Mouse (Mus musculus): Measurements from ENCODE around the gene Rexo2. TPM values are rescaled to one million over a fixed set of nuclear protein-coding genes. Genes with fewer than 3 reads are reported as not detected.
A peak's percentile ranks its signal among the peaks of the same experiment; 100 is the strongest.
"Not testable (repeated sequence)": the region's sequence is repeated elsewhere in the genome, so short reads cannot be mapped to it uniquely, and the experiment has no call there.

The Rexo2 gene
- 87.6 and 96.1 TPM in 2 replicates for polyA plus RNA-seq (2014; fragmentation: Nextera tagmentation; extraction: Ambion mirVana)

DNA sequence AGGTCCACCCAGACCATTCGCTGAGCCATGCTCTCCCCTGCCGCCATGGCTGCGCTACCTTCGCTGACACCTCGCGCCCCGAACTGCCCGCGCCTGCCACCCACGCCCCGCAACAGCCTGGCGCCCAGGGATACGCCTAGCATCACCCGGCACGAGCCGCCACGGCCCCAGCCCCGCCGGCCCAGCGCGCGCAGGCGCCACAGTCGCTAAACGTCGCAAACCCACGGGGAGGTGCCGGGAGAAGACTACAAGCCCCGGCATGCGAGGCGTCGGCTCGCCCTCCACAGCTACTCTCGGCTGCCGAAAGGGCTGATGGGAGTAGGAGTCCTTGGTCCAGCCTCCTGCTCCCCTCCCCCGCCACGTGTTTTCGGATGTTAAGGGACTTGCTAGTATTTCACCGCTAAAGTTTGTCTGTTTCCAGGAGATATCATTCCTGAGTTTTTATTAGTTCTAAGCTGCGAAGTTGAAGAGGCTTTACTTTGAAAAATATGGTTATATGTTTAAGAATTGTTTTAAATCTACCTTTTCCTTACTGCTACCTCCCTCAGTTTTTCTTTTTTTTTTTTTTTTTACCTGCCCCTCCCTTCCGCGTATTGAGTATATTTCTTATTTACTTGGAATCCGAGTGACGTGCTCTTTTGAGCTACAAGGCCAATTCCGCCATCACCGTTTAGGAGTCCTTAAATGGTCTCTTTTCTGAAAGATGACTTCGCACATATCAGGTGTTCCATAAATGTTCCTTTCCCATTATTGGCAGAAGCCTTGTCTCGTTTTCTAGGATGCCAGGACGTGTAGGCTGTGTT lies at the start of gene Rexo2:
TSS of gene Rexo2 (minus strand) at position 213 of the 803 bp plus-strand sequence.
- DNase-seq (ENCODE audit: low spot score) (peak; percentile 98), ATAC-seq (peak; percentile 100)
- H3K9ac ChIP-seq (ENCODE audit: low read length) = peak within 1 kb of the TSS; percentile 78
- no peak within 1 kb of the TSS for H3K27ac ChIP-seq (ENCODE audit: low read depth, low read length)
- H3K4me3 ChIP-seq (ENCODE audit: low read depth, low read length) = peak within 1 kb of the TSS; percentile 78
- H3K27me3 ChIP-seq (replicated peaks; ENCODE audit: control insufficient read depth, insufficient read depth, low read length) = no peaks in the 10 kb centered on the region
- H3K4me2 ChIP-seq (ENCODE audit: low read length) = peak within 1 kb of the TSS; percentile 88
- H3K9me3 ChIP-seq (replicated peaks; ENCODE audit: control insufficient read depth, low read length) = no peaks in the 10 kb centered on the region
- 2% methylated on average over 49 of the region's 49 CpGs for WGBS
- H3K36me3 ChIP-seq (ENCODE audit: control insufficient read depth, insufficient read depth, low read length) = peaks cover 4% of the 10 kb centered on the region; the same call in 1 of the 2 replicates
- peaks cover 3% of the 10 kb centered on the region; the same call in 1 of the 2 replicates for H3K4me1 ChIP-seq (ENCODE audit: control insufficient read depth, insufficient read depth, low read length)

DNA sequence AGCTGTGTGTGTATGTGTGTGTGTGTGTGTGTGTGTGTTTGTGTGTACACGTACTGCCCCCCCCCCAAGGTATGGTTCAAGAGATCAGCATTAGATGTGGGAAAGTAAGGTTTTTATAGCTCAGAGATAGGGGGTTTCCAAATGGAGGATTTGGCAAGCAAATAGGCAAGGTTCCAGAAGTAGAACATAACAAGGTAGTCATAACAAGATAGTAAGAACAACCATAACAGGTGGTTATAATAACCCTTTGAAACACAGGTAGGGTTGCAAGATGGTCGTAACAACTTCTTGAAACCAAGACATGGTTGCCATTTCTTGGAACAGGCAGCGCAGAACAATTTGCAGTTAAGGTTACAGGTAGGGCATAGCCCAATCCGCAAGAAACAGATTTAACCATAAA lies 46.1 kb upstream of the Rexo2 start:
- ATAC-seq (no peak), DNase-seq (ENCODE audit: low spot score) (no peak)
- no peaks in the 10 kb centered on the region for H3K36me3 ChIP-seq (ENCODE audit: control insufficient read depth, insufficient read depth, low read length)
- no peaks in the 10 kb centered on the region for H3K9me3 ChIP-seq (replicated peaks; ENCODE audit: control insufficient read depth, low read length)
- no peak overlapping the region for H3K4me2 ChIP-seq (ENCODE audit: low read length)
- H3K9ac ChIP-seq (ENCODE audit: low read length) = no peak overlapping the region
- 93% methylated on average over 4 of the region's 4 CpGs for WGBS
- no peaks in the 10 kb centered on the region for H3K27me3 ChIP-seq (replicated peaks; ENCODE audit: control insufficient read depth, insufficient read depth, low read length)
- H3K27ac ChIP-seq (ENCODE audit: low read depth, low read length) = no peak overlapping the region
- no peaks in the 10 kb centered on the region for H3K4me1 ChIP-seq (ENCODE audit: control insufficient read depth, insufficient read depth, low read length)
- no peak overlapping the region for H3K4me3 ChIP-seq (ENCODE audit: low read depth, low read length)

DNA sequence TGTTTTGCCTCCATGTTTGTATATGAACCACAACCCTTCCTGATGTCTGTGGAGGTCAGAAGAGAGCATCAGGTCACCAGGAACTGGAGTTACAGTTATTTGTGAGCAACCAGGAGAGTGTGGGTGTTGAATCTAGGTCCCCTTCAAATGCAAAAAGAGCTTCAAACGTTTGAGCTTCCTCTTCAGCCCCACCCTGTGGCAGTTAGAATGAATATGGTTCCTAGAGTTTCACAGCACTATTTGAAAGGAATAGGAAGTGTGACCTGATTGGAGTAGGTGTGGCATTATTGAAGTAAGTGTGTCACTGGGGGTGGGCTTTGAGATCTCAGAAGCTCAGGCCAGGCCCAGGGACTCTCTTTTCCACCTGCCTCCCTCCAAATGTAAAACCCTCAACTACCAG lies 45.1 kb upstream of the Rexo2 start:
- no peak for DNase-seq (ENCODE audit: low spot score)

DNA sequence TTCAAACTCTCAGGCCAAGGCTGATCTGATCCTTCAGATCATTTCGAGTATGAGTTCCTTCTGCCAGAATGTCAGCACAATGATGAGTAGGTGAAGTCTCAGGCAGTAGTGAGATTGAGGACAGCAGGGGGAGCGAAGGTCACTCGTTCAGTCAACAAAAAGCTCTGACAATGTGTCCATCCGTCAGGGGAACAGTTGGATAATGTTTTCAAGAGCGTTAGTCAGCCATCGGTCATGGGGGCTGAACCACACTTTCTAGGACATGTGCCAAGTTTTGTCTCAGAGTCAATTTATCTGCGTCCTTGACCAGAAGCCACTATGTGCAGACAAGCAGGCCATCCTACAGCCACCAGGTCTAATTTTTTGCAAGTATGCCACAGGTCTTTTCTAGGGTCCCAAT lies 40.0 kb upstream of the Rexo2 start:
- not testable (repeated sequence) for H3K4me1 ChIP-seq (ENCODE audit: control insufficient read depth, insufficient read depth, low read length); H3K4me2 ChIP-seq (ENCODE audit: low read length); H3K9ac ChIP-seq (ENCODE audit: low read length); DNase-seq (ENCODE audit: low spot score); H3K36me3 ChIP-seq (ENCODE audit: control insufficient read depth, insufficient read depth, low read length); H3K9me3 ChIP-seq (replicated peaks; ENCODE audit: control insufficient read depth, low read length); H3K4me3 ChIP-seq (ENCODE audit: low read depth, low read length); ATAC-seq; H3K27ac ChIP-seq (ENCODE audit: low read depth, low read length); H3K27me3 ChIP-seq (replicated peaks; ENCODE audit: control insufficient read depth, insufficient read depth, low read length)
- no CpG with 5 or more reads among the region's 7 CpGs for WGBS

More for the DNA sequence above, 45.1 kb upstream of the Rexo2 start:
- ATAC-seq = no peak
- Histone ChIP-seq H3K27me3 (replicated peaks; ENCODE audit: control insufficient read depth, insufficient read depth, low read length) (no peaks in the 10 kb centered on the region), H3K4me3 (ENCODE audit: low read depth, low read length) (no peak overlapping the region), H3K36me3 (ENCODE audit: control insufficient read depth, insufficient read depth, low read length) (no peaks in the 10 kb centered on the region), H3K4me1 (ENCODE audit: control insufficient read depth, insufficient read depth, low read length) (no peaks in the 10 kb centered on the region), H3K27ac (ENCODE audit: low read depth, low read length) (no peak overlapping the region), H3K9me3 (replicated peaks; ENCODE audit: control insufficient read depth, low read length) (no peaks in the 10 kb centered on the region), H3K9ac (ENCODE audit: low read length) (no peak overlapping the region), H3K4me2 (ENCODE audit: low read length) (no peak overlapping the region)
- WGBS = 22% methylated on average over 1 of the region's 1 CpGs

DNA sequence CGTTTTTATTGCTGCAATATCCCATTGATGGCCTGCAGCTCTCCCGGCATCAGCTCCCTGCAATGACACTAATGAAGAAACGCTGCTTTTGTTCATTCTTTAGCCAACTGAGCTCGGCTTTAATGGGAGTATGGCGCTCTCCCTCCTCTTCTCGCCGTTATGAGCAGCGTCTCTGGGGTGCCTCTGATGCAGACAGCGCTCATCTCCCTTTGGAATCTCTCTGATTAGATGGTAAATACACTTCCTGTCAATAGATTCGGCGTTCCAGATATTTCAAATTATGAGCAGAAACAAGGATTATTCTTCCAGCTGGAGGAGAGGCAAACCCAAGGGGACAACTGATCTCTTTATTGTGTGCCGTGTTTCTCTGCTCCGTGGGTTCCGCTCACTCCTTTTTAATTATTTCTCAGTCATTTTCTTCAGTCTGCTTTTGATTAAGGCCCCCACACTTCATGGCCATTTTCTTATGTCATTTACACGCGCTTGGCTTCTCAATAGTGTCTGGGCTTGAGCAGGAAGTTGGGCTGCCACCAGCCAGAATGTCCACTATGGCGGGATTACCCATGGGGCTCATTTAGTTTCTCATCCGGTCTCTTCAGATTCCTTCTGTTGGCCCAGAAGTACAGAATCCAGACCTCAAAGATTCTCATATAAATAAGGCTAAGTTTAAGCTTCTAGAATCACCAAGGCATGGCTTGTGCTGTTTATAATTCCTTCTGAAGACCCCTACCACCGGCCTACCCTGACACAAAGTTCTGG lies 37.1 kb upstream of the Rexo2 start:
- Histone ChIP-seq H3K27me3 (replicated peaks; ENCODE audit: control insufficient read depth, insufficient read depth, low read length) (no peaks in the 10 kb centered on the region), H3K36me3 (ENCODE audit: control insufficient read depth, insufficient read depth, low read length) (no peaks in the 10 kb centered on the region), H3K27ac (ENCODE audit: low read depth, low read length) (peak overlapping the region; percentile 82), H3K9me3 (replicated peaks; ENCODE audit: control insufficient read depth, low read length) (no peaks in the 10 kb centered on the region), H3K9ac (ENCODE audit: low read length) (peak overlapping the region; percentile 30; the same call in 1 of the 2 replicates), H3K4me1 (ENCODE audit: control insufficient read depth, insufficient read depth, low read length) (peaks cover 6% of the 10 kb centered on the region), H3K4me3 (ENCODE audit: low read depth, low read length) (peak overlapping the region; percentile 3; the same call in 1 of the 2 replicates), H3K4me2 (ENCODE audit: low read length) (peak overlapping the region; percentile 37)
- DNase-seq (ENCODE audit: low spot score) (peak; percentile 86), ATAC-seq (peak; percentile 84)
- 16% methylated on average over 19 of the region's 19 CpGs for WGBS

DNA sequence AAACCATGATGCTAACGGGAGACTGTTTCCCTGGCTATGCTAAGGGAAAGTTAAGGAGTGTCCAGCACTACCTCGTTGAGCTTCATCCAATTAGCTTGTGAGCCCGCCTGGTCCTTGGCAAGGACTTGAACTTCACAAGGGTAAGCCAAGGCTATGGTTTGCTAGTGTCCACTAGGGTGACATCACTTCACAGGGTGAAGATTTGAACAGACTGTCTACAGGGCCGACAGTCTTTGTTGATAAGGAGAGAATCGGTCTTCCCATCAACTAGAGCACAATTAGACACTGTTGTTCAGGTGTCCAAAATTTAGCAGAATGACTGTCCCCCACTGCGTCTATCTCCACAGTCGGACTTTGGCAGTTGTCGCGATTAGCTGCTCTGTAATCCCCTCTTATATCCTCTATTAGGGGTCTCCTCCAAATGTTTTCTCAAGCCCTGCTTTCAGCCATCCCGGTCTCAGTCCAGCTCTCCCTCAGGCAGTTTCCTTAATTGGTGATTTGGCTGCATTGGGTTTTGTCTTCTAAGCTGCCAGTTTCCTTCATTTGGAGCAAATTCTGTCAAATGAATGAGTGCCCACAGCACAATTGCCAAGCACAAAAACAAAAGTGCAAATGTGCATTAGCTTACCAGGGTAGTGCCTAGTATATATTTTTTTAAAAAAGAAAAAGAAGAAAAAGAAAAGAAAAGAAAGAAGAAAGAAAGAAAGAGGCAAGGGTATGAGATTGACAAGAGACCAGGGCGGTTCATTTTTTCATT lies 36.4 kb upstream of the Rexo2 start:
- H3K27me3 ChIP-seq (replicated peaks; ENCODE audit: control insufficient read depth, insufficient read depth, low read length) = no peaks in the 10 kb centered on the region

DNA sequence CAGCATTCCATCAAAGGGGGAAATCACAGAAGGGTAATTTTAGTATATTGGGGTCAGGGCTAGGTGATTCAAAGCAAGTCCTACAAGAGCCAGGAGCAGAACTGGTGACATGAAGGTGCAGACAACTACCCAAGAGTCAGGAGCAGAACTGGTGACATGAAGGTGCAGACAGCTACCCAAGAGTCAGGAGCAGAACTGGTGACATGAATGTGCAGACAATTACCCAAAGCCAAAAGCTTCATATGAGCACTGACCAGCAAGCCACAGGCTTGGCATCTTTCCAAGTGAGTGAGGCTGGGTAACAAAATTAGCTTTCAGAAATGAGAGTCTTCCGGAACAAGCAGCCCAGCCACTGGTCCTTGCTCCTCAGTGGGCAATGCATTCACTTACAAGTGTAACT lies 34.9 kb upstream of the Rexo2 start:
- Histone ChIP-seq H3K9ac (ENCODE audit: low read length) (no peak overlapping the region), H3K9me3 (replicated peaks; ENCODE audit: control insufficient read depth, low read length) (no peaks in the 10 kb centered on the region), H3K27me3 (replicated peaks; ENCODE audit: control insufficient read depth, insufficient read depth, low read length) (no peaks in the 10 kb centered on the region), H3K4me3 (ENCODE audit: low read depth, low read length) (no peak overlapping the region), H3K4me2 (ENCODE audit: low read length) (no peak overlapping the region), H3K27ac (ENCODE audit: low read depth, low read length) (no peak overlapping the region), H3K36me3 (ENCODE audit: control insufficient read depth, insufficient read depth, low read length) (no peaks in the 10 kb centered on the region), H3K4me1 (ENCODE audit: control insufficient read depth, insufficient read depth, low read length) (peaks cover 6% of the 10 kb centered on the region)
- ATAC-seq = no peak
- WGBS = 63% methylated on average over 1 of the region's 1 CpGs
- DNase-seq (ENCODE audit: low spot score) = peak; percentile 24

More for the DNA sequence above, 36.4 kb upstream of the Rexo2 start:
- peak overlapping the region; percentile 82 for H3K27ac ChIP-seq (ENCODE audit: low read depth, low read length)
- H3K4me2 ChIP-seq (ENCODE audit: low read length) = peak overlapping the region; percentile 37
- peak; percentile 90 for DNase-seq (ENCODE audit: low spot score)
- H3K4me3 ChIP-seq (ENCODE audit: low read depth, low read length) = peak overlapping the region; percentile 3; the same call in 1 of the 2 replicates
- no peaks in the 10 kb centered on the region for H3K36me3 ChIP-seq (ENCODE audit: control insufficient read depth, insufficient read depth, low read length)
- 11% methylated on average over 11 of the region's 11 CpGs for WGBS
- H3K9ac ChIP-seq (ENCODE audit: low read length) = peak overlapping the region; percentile 30; the same call in 1 of the 2 replicates
- ATAC-seq = peak; percentile 93
- no peaks in the 10 kb centered on the region for H3K9me3 ChIP-seq (replicated peaks; ENCODE audit: control insufficient read depth, low read length)
- H3K4me1 ChIP-seq (ENCODE audit: control insufficient read depth, insufficient read depth, low read length) = peaks cover 6% of the 10 kb centered on the region

DNA sequence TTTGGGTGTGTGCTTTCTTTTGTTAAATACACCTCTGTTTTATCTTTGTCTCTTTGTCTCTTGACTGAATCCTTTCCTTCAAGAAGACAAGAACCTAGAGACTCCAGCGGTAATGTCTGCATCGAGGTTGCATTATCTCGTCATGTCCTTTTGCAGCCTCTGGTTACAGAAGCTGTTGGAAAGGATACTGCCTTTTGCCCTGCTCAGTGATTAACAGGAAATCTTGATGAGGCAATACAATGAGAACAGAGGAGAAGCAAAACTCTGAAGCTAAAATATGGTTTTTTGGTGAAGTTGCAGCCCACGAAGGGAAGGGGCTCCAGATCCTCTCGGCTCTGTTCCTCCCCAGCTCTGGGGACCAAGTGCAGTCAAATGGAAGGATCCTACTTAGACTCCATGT lies 29.7 kb upstream of the Rexo2 start:
- H3K9ac ChIP-seq (ENCODE audit: low read length) = no peak overlapping the region
- ATAC-seq (no peak), DNase-seq (ENCODE audit: low spot score) (no peak)
- 85% methylated on average over 5 of the region's 5 CpGs for WGBS
- H3K4me1 ChIP-seq (ENCODE audit: control insufficient read depth, insufficient read depth, low read length) = no peaks in the 10 kb centered on the region
- H3K4me2 ChIP-seq (ENCODE audit: low read length) = no peak overlapping the region
- H3K27me3 ChIP-seq (replicated peaks; ENCODE audit: control insufficient read depth, insufficient read depth, low read length) = no peaks in the 10 kb centered on the region
- H3K36me3 ChIP-seq (ENCODE audit: control insufficient read depth, insufficient read depth, low read length) = no peaks in the 10 kb centered on the region
- H3K9me3 ChIP-seq (replicated peaks; ENCODE audit: control insufficient read depth, low read length) = no peaks in the 10 kb centered on the region
- no peak overlapping the region for H3K4me3 ChIP-seq (ENCODE audit: low read depth, low read length)
- H3K27ac ChIP-seq (ENCODE audit: low read depth, low read length) = no peak overlapping the region

Data from forebrain, embryonic 14.5 days (tissue).